ENCODE assay signal across 27 mouse cellular contexts in the genomic region with DNA sequence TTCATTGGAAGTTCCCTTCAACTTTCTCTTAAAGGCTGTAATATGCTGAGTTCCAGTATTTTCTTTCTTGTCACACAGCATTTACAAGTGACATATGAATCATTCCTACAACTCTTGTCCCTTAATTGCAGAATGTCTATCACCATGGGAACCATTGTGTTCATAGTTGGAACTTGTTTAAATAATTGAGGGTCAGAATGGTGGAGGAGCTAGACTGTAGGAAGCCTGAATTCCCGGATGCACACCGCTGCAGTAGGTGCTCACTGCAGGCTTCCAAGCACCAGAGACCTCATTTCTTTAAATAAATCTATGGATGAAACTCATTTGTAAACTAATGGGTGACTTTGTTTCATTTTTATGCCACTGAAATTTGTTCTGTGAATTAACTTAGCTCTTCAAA.
DNase-seq lines count a peak whose midpoint lies in the region; ATAC-seq and TF ChIP-seq lines count a peak whose summit lies in the region.
"Had no signal": no experiment of that assay in that cellular context is flagged by ENCODE, and none has a peak within 500 bp of the region (broad histone marks: within the 10 kb centered on the region; RNA-seq: fewer than 3 reads in every experiment).

No protein-coding gene starts in this region.

- H3K4me2 ChIP-seq in forebrain, postnatal 0 days (ENCODE audit: low read depth), result no peak overlapping the region
- H3K4me2 ChIP-seq: heart, embryonic 12.5 days; hindbrain, embryonic 13.5 days; limb, embryonic 13.5 days; liver, embryonic 11.5 days; midbrain, embryonic 15.5 days; neural tube, embryonic 15.5 days had no signal

- H3K9ac ChIP-seq in forebrain, postnatal 0 days, result no peak overlapping the region
- H3K9ac ChIP-seq: heart, embryonic 12.5 days; hindbrain, embryonic 13.5 days; limb, embryonic 13.5 days; midbrain, embryonic 15.5 days; neural tube, embryonic 15.5 days had no signal

- TF ChIP-seq CTCF in forebrain, postnatal 0 days (IDR thresholded peaks at IDR 0.05; ENCODE audit: low read depth), result no peak

- no peaks in the 10 kb centered on the region for H3K36me3 ChIP-seq in forebrain, postnatal 0 days (ENCODE audit: insufficient read depth)
- H3K36me3 ChIP-seq: hindbrain, embryonic 13.5 days; midbrain, embryonic 15.5 days; neural tube, embryonic 15.5 days had no signal

- 17% methylated on average over 2 of the region's 2 CpGs for WGBS in forebrain, postnatal 0 days

- no peak overlapping the region for H3K4me3 ChIP-seq in forebrain, postnatal 0 days (ENCODE audit: low read depth, low read length)
- H3K4me3 ChIP-seq: heart, embryonic 12.5 days; hindbrain, embryonic 13.5 days; left cerebral cortex, adult 2 months; limb, embryonic 13.5 days; midbrain, embryonic 15.5 days; neural tube, embryonic 15.5 days had no signal

- H3K27me3 ChIP-seq in forebrain, postnatal 0 days (ENCODE audit: insufficient read depth, low read length), result no peaks in the 10 kb centered on the region
- H3K27me3 ChIP-seq: heart, embryonic 12.5 days; hindbrain, embryonic 13.5 days; limb, embryonic 13.5 days; midbrain, embryonic 15.5 days; neural tube, embryonic 15.5 days had no signal

- no peak overlapping the region for H3K27ac ChIP-seq in forebrain, postnatal 0 days (ENCODE audit: low read depth, low read length)
- H3K27ac ChIP-seq: hindbrain, embryonic 13.5 days; left cerebral cortex, adult 2 months; limb, embryonic 13.5 days; midbrain, embryonic 15.5 days; neural tube, embryonic 15.5 days had no signal

- no peaks in the 10 kb centered on the region for H3K9me3 ChIP-seq in forebrain, postnatal 0 days (ENCODE audit: low read length)
- H3K9me3 ChIP-seq: heart, embryonic 12.5 days; hindbrain, embryonic 13.5 days; limb, embryonic 13.5 days; midbrain, embryonic 15.5 days; neural tube, embryonic 15.5 days had no signal

- ATAC-seq in forebrain, postnatal 0 days, result 0 out of 2 replicates have a peak, but pooled peaks have one; percentile 43
- ATAC-seq: intestine, postnatal 0 days; midbrain, embryonic 15.5 days had no signal

- H3K4me1 ChIP-seq in forebrain, postnatal 0 days (ENCODE audit: insufficient read depth), result no peaks in the 10 kb centered on the region

- DNase-seq in embryo, embryonic 11 days, result peak; percentile 21
- DNase-seq in embryo, embryonic 9.5 days (ENCODE audit: extremely low spot score), result no peak
- peak; percentile 65 for DNase-seq in heart, adult 11 months
- DNase-seq in heart, adult 9 months (ENCODE audit: low spot score in 2 of 2), result no peak
- peak; percentile 61 for DNase-seq in brain, adult 2 months (ENCODE audit: low read depth, low spot score)
- DNase-seq in forebrain, postnatal 0 days, result no peak
- no peak for DNase-seq in B cell, adult 2 months
- DNase-seq in cerebellum, adult 11-12 months, result no peak
- DNase-seq: adrenal gland, postnatal 14 days; cerebellum, adult 8-10 months; cerebellum, postnatal 25 days; gastrocnemius, postnatal 25 days; heart, adult 18-20 months; heart, postnatal 4 days; kidney, postnatal 14 days; right cerebral cortex, adult 18-20 months; spleen, adult 18-20 months; thymus, adult 18-20 months; thymus, postnatal 25 days had no signal

Comparison
In these comparisons a context has a peak if more than half of its experiments do, and no peak if none do; other contexts are left out.
1. DNase-seq: peak in embryo, embryonic 11 days (single experiment), heart, adult 11 months (single experiment) and brain, adult 2 months (single experiment); none in embryo, embryonic 9.5 days (single experiment), heart, adult 9 months (0 of 2), forebrain, postnatal 0 days (single experiment), B cell, adult 2 months (0 of 2) and cerebellum, adult 11-12 months (single experiment).